Mouse (Mus musculus): ENCODE results near the gene Pikfyve. TPM values are rescaled to one million over a fixed set of nuclear protein-coding genes. Genes with fewer than 3 reads are reported as not detected.

Gene Pikfyve
- polyA plus RNA-seq, 1 experiment from 2014 or later: 14.4 TPM

DNA sequence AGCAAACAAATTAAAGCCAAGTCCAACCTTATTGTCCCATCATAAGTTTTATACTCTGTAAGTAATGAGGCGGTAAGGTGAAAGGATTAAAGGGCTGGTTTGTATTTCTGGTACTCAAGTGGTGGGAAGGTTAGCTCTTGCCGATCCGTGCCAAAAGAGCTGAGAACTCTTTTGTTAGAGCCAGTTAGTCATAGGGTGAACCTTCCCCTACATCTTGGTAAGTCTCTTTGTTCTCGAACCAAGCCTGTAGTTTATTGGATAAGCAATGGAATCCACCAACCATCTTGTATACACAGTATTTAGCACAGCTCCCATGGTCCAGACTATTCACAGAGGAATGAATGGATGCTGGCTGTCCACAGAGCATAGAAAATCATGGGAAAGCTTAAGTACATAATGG is 14.9 kb upstream of the Pikfyve start:
- WGBS: 91% methylated on average over 4 of the region's 4 CpGs
- peaks cover 8% of the 10 kb centered on the region for H3K4me1 ChIP-seq
- no peak overlapping the region for H3K4me3 ChIP-seq
- no peak overlapping the region for H3K27ac ChIP-seq
- ATAC-seq (ENCODE audit: insufficient number of reproducible peaks, insufficient read depth, low FRiP score, low TSS enrichment): no peak
- no peaks in the 10 kb centered on the region for H3K9me3 ChIP-seq
- no peaks in the 10 kb centered on the region for H3K27me3 ChIP-seq
- H3K4me2 ChIP-seq (replicated peaks): no peak overlapping the region
- peaks cover 65% of the 10 kb centered on the region for H3K36me3 ChIP-seq
- H3K9ac ChIP-seq: no peak overlapping the region

DNA sequence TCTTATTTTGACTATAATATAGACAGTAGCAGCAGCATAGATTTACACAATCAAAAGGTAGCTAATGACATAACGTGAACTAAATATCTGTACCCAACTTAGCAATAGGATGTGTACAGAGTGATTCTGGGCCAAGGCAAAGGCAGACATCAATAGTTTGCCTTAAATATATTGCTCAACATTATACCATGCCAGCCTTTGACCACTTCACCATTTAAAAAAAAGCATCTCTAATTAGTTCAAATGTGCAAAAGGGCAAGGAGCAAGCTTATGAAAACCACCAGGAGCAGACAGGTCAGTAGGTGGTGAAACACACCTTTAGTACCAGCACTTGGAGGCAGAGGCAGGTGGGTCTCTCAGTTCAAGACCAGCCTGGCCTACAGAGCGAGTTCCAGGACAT is 12.8 kb upstream of the Pikfyve start:
- peaks cover 46% of the 10 kb centered on the region for H3K36me3 ChIP-seq
- H3K4me1 ChIP-seq: peaks cover 16% of the 10 kb centered on the region
- H3K27me3 ChIP-seq: no peaks in the 10 kb centered on the region
- 91% methylated on average over 2 of the region's 2 CpGs for WGBS
- H3K27ac ChIP-seq: no peak overlapping the region
- no peak for ATAC-seq (ENCODE audit: insufficient number of reproducible peaks, insufficient read depth, low FRiP score, low TSS enrichment)
- no peak overlapping the region for H3K9ac ChIP-seq
- H3K9me3 ChIP-seq: no peaks in the 10 kb centered on the region
- no peak overlapping the region for H3K4me3 ChIP-seq
- no peak overlapping the region for H3K4me2 ChIP-seq (replicated peaks)

DNA sequence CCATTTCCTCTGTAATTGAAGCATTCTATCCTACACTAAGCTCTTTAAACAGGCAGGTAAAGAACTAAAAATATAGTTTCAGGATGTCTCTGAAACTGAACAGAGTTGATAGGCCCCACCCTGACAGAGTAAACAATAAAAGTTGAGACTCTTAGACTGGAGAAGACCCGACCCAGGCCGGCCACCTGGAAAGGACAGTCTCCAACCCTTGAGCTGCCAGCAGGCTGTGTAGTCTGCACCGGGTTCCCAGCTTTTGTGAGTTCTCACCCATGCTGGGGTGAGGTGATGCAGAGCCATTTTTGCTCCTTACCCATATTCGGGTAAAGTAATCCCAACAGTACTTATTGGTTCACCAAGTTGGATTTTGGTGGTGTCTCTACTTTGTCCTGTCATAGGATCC is 10.3 kb upstream of the Pikfyve start:
- no peak overlapping the region for H3K4me3 ChIP-seq
- no peaks in the 10 kb centered on the region for H3K27me3 ChIP-seq
- no peak overlapping the region for H3K27ac ChIP-seq
- no peak for ATAC-seq (ENCODE audit: insufficient number of reproducible peaks, insufficient read depth, low FRiP score, low TSS enrichment)
- peaks cover 16% of the 10 kb centered on the region for H3K4me1 ChIP-seq
- H3K9me3 ChIP-seq: no peaks in the 10 kb centered on the region
- H3K9ac ChIP-seq: no peak overlapping the region
- H3K4me2 ChIP-seq (replicated peaks): no peak overlapping the region
- WGBS: 73% methylated on average over 4 of the region's 4 CpGs
- H3K36me3 ChIP-seq: peaks cover 25% of the 10 kb centered on the region

DNA sequence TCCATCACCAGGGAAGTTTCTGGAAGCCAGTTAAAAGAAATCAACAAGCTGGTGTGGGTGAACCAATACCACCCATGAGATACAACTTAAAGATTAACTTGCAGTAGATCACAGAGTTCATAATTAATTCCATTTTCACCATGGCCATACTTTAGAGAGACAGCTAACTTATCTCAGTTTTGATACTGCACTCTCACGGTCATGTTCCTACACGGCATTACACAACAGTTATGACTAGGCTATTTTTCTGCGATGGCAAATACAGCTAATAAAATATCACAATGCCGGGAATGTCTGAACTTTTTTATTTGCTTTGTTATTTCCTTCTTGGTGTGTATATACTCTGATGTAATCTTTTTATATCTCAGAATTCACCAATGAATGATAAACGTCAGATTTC is 9.6 kb upstream of the Pikfyve start:
- 83% methylated on average over 5 of the region's 5 CpGs for WGBS
- Histone ChIP-seq H3K9me3 (no peaks in the 10 kb centered on the region), H3K36me3 (peaks cover 23% of the 10 kb centered on the region), H3K27me3 (no peaks in the 10 kb centered on the region), H3K4me3 (no peak overlapping the region), H3K4me1 (peaks cover 16% of the 10 kb centered on the region), H3K27ac (no peak overlapping the region), H3K9ac (no peak overlapping the region), H3K4me2 (replicated peaks) (0 out of 2 replicates have a peak overlapping the region, but pooled peaks have one; percentile 4)
- ATAC-seq (ENCODE audit: insufficient number of reproducible peaks, insufficient read depth, low FRiP score, low TSS enrichment): no peak

DNA sequence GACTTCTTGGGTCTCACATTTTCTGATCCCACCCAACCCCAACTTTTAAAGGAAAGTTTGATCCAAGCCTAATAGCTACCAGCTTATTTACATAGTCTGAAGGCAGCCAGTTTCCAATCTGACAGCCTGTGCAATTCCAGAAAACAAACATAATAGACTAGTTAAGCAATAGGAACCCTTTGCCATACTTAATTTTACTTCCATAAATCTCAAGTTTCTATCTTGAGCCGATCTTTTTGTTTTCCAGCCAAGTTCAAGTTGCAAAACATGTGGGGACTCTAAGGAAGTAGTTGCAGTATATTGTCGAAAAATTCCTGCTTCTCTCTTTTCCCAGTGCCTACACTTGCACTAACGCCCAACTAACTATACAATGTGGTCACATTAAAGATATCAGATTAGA is 9.0 kb upstream of the Pikfyve start:
- Histone ChIP-seq H3K36me3 (peaks cover 21% of the 10 kb centered on the region), H3K9ac (0 out of 2 replicates have a peak overlapping the region, but pooled peaks have one; percentile 34), H3K9me3 (no peaks in the 10 kb centered on the region), H3K27me3 (no peaks in the 10 kb centered on the region), H3K27ac (no peak overlapping the region), H3K4me2 (replicated peaks) (peak overlapping the region; percentile 66), H3K4me1 (peaks cover 16% of the 10 kb centered on the region), H3K4me3 (peak overlapping the region; percentile 68)
- WGBS: 41% methylated on average over 3 of the region's 3 CpGs
- ATAC-seq (ENCODE audit: insufficient number of reproducible peaks, insufficient read depth, low FRiP score, low TSS enrichment): no peak

DNA sequence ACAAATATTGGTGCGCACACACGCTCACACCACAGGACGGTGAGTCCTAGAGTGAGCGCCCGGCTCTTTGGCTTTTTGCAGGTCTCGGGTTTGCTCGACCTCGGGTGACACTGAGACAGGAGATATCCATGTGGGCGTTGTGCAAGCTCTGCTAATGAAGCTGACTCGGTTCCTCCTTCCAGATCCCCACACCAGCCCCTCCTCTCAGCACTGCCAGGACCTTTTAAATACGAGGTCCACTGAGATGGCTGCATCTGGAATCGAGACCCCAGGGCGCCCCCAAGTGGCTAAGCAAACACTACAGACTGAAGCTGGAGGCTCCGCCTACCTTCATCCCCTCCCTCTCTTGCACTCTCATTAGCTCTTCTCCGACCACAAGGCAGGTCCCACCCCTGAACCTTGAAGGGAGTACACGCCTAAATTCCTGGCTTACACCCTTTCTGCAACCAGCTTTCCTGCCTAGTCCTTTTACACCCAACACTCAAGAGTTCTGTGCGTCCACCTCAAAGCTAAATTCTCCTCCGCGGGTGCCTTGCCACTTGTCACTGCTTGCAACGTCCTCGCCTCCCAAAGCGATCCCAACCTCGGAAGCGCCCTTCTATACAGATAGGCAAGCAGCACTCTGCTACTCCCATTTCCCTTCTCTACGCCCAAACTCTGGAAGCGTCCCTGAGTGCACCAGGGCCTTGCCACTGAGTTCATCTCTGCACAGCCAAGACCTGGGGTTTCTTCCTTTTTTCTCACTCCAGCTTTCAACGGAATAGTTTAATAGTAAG is 8.2 kb upstream of the Pikfyve start:
- peak overlapping the region; percentile 65 for H3K9ac ChIP-seq
- H3K27me3 ChIP-seq: no peaks in the 10 kb centered on the region
- H3K4me3 ChIP-seq: peak overlapping the region; percentile 68
- 4% methylated on average over 27 of the region's 27 CpGs for WGBS
- peaks cover 13% of the 10 kb centered on the region; the same call in 1 of the 2 replicates for H3K36me3 ChIP-seq
- no peaks in the 10 kb centered on the region for H3K9me3 ChIP-seq
- H3K4me1 ChIP-seq: peaks cover 16% of the 10 kb centered on the region
- ATAC-seq (ENCODE audit: insufficient number of reproducible peaks, insufficient read depth, low FRiP score, low TSS enrichment): peak; percentile 83
- H3K27ac ChIP-seq: peak overlapping the region; percentile 91
- peak overlapping the region; percentile 66 for H3K4me2 ChIP-seq (replicated peaks)

DNA sequence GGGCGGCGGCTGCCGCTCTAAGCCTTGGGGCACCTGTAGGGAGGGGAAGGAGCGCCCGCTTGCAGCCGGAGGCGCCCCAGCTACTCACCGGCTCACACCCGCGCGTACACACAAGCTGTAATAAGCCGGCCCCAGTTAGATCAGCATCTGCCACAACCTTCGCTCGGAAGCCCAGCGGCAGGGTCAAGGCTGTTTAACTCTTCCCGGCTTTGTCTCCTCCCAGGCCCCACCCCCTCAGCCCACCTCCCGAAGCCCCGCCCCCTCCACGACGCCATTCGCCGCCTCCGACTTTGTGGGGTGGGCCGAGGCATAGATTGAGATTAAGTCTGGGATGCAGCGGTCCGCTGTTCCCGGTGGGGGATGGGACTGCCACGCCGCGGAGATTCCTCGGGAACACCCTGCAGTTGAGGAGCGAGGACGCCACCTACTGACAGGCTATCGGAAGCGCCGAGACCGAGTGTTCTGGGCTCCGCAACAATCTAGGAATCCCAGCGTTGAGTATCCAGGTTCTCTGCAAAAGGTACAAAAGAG is 7.5 kb upstream of the Pikfyve start:
- peaks cover 8% of the 10 kb centered on the region; the same call in 1 of the 2 replicates for H3K36me3 ChIP-seq
- H3K4me3 ChIP-seq: peak overlapping the region; percentile 68
- peak; percentile 92 for ATAC-seq (ENCODE audit: insufficient number of reproducible peaks, insufficient read depth, low FRiP score, low TSS enrichment)
- peaks cover 16% of the 10 kb centered on the region for H3K4me1 ChIP-seq
- peak overlapping the region; percentile 91 for H3K27ac ChIP-seq
- no peaks in the 10 kb centered on the region for H3K9me3 ChIP-seq
- WGBS: under 1% methylated on average over 39 of the region's 39 CpGs
- peak overlapping the region; percentile 65 for H3K9ac ChIP-seq
- H3K4me2 ChIP-seq (replicated peaks): peak overlapping the region; percentile 66
- H3K27me3 ChIP-seq: no peaks in the 10 kb centered on the region

DNA sequence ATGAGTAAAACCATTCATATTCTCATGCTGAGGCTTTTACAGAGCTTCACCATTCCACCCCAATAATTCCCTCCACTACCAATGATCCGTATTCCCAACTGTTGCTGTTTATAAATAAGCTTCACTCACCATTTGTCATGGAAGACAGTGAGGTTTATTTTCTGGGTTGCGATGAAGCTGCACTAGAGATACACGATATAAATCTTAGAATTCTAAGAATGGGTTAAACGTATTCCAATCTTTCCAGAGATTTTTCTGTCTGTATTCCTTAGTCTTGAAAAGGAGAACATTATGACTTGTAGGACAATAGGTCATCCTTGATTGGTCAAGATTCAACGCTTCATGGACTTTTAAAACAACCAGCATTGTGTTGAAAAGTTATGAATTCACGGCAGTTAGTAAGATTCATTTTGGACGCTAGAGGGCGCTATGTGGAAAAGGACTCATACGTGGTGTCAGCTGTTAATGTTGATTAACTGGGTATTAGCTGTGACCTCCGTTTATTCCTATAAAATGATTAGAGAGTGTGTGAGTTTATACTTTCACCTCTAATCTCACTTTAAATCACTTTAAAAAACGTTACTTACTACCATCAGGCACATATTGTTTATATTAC is 6.7 kb upstream of the Pikfyve start:
- WGBS: 5% methylated on average over 11 of the region's 11 CpGs
- peaks cover 16% of the 10 kb centered on the region for H3K4me1 ChIP-seq
- H3K4me2 ChIP-seq (replicated peaks): peak overlapping the region; percentile 66
- no peaks in the 10 kb centered on the region for H3K27me3 ChIP-seq
- H3K9ac ChIP-seq: peak overlapping the region; percentile 65
- H3K4me3 ChIP-seq: peak overlapping the region; percentile 68
- H3K27ac ChIP-seq: peak overlapping the region; percentile 91; the same call in 1 of the 2 replicates
- H3K36me3 ChIP-seq: peaks cover under 1% of the 10 kb centered on the region; the same call in 1 of the 2 replicates
- ATAC-seq (ENCODE audit: insufficient number of reproducible peaks, insufficient read depth, low FRiP score, low TSS enrichment): no peak
- no peaks in the 10 kb centered on the region for H3K9me3 ChIP-seq

DNA sequence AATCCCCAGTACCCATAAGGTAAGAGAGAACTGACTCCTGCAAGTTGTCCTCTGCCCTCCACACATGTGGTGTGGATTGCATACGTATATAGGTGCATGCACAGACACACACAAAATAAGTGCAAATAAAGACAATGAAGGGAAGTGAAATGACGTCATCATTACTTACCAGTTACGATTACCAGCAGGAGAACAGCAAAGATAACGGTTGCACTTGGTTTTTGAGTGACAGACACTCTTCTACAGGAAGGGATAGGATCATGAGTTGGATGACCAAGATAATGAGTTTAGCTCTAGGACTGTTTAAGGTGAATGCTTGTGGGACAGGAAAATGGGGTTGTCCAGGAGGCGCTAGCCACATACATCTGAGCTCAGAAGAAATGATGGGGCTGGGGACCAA is 5.0 kb upstream of the Pikfyve start:
- Histone ChIP-seq H3K9ac (no peak overlapping the region), H3K4me3 (no peak overlapping the region), H3K4me1 (peaks cover 13% of the 10 kb centered on the region; the same call in 1 of the 2 replicates), H3K27ac (no peak overlapping the region), H3K27me3 (no peaks in the 10 kb centered on the region), H3K36me3 (no peaks in the 10 kb centered on the region), H3K4me2 (replicated peaks) (no peak overlapping the region), H3K9me3 (no peaks in the 10 kb centered on the region)
- 88% methylated on average over 5 of the region's 5 CpGs for WGBS
- no peak for ATAC-seq (ENCODE audit: insufficient number of reproducible peaks, insufficient read depth, low FRiP score, low TSS enrichment)

DNA sequence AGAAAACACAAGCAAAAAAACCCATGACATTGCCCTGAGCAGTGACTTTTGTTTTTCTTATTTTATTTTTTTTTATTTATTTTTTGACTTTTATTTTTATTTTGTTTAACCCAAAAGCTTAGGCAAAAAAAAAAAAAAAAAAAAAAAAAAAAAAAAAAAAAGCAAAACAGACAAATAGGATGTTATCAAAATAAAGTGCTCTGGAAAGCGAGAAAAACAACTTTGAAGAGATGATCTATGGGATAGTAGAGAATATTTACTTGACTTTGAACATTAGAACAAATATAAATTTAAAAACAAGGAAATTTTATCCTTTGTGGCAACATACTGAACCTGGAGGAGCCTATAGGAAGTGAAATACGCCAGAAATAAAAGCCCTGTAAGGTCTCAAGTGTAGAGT is 2.5 kb upstream of the Pikfyve start:
- Histone ChIP-seq H3K9ac (no peak overlapping the region), H3K27ac (no peak overlapping the region), H3K4me2 (replicated peaks) (no peak overlapping the region), H3K36me3 (no peaks in the 10 kb centered on the region), H3K9me3 (no peaks in the 10 kb centered on the region), H3K4me3 (no peak overlapping the region), H3K27me3 (no peaks in the 10 kb centered on the region), H3K4me1 (peaks cover 13% of the 10 kb centered on the region; the same call in 1 of the 2 replicates)
- 79% methylated on average over 2 of the region's 2 CpGs for WGBS
- ATAC-seq (ENCODE audit: insufficient number of reproducible peaks, insufficient read depth, low FRiP score, low TSS enrichment): no peak

DNA sequence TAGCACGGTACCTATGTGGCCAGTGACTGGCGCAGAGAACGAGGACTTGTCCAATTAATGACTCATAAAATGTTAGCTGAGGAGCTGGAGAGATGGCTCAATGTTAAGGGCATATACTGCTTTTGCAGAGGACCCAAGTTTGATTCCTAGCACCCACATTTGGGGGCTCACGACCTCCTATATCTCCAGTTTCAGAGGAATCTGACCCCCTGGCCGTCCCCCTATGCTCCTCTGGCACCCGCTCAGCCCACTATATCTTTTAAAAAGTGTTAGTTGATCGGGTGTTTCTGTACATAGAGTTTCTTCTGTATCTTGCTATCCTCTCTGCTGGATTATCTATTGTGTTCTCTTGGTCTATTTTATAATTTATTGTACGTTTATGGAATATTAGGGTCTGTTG is 1.5 kb upstream of the Pikfyve start:
- H3K4me1 ChIP-seq: peaks cover 13% of the 10 kb centered on the region; the same call in 1 of the 2 replicates
- H3K9ac ChIP-seq: no peak overlapping the region
- no peaks in the 10 kb centered on the region for H3K9me3 ChIP-seq
- H3K4me3 ChIP-seq: no peak overlapping the region
- ATAC-seq (ENCODE audit: insufficient number of reproducible peaks, insufficient read depth, low FRiP score, low TSS enrichment): no peak
- no peak overlapping the region for H3K4me2 ChIP-seq (replicated peaks)
- no peaks in the 10 kb centered on the region for H3K36me3 ChIP-seq
- no peaks in the 10 kb centered on the region for H3K27me3 ChIP-seq
- H3K27ac ChIP-seq: no peak overlapping the region
- WGBS: 87% methylated on average over 8 of the region's 8 CpGs

Measured in embryonic facial prominence, embryonic 12.5 days (tissue).